Mouse (Mus musculus): ENCODE measurements around the gene Farp1.

DNA sequence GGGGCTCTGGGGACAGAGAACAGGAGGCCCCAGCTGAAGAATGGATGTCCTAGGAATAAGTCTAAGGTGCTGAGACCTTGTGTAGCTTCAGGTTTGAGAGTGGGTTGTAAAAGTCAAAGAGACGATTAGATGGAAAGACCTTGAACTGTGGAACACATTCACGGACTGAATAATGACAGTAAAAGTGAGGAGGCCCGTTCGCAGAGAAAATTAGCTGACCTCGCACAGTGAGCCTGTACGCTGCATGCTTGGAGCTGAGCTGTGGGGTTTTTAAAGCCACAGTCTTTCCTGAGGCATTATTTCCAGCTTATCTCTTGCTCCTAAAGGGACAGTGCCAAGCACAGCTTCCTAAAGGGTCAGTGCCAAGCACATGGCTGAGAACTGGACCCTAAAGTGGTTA is 166.2 kb downstream of the Farp1 start:
- TF ChIP-seq ZNF384 (IDR thresholded peaks at IDR 0.05; ENCODE audit: low read depth, low read length) (no peak), ZC3H11A (IDR thresholded peaks at IDR 0.05; ENCODE audit: borderline replicate concordance, low read depth, low read length) (no peak)

Measured in ES-E14 (cell line).